Mouse (Mus musculus): ENCODE measurements at regions not wholly inside any gene's neighbourhood (a gene's known extent, or its start where the extent isn't known, plus 50 kb on each side); places are given as distances from the start of the nearest gene placed in this dataset.

- DNase-seq (ENCODE audit: low read depth, low spot score), result no peak
Measured at GRCm38 (mm10) chr13:101305695-101306413, 462.2 kb downstream of the Pik3r1 start.

- no peak for DNase-seq (ENCODE audit: low read depth, low spot score)
Measured at GRCm38 (mm10) chr13:101305063-101305462, 463.0 kb downstream of the Pik3r1 start.

GRCm38 (mm10) chr13:101301361-101301760, 466.7 kb downstream of the Pik3r1 start:
- DNase-seq (ENCODE audit: low read depth, low spot score), result no peak

GRCm38 (mm10) chr13:101289407-101289806, 456.2 kb upstream of the Slc30a5 start:
- DNase-seq (ENCODE audit: low read depth, low spot score), result no peak

- DNase-seq (ENCODE audit: low read depth, low spot score), result no peak
Measured at GRCm38 (mm10) chr13:101287131-101287530, 453.9 kb upstream of the Slc30a5 start.

GRCm38 (mm10) chr13:101286029-101286917, 453.0 kb upstream of the Slc30a5 start:
- no peak for DNase-seq (ENCODE audit: low read depth, low spot score)

- DNase-seq (ENCODE audit: low read depth, low spot score), result no peak
Measured at GRCm38 (mm10) chr13:101278127-101278526, 444.9 kb upstream of the Slc30a5 start.

- DNase-seq (ENCODE audit: low read depth, low spot score), result no peak
Measured at GRCm38 (mm10) chr13:101276766-101277165, 443.5 kb upstream of the Slc30a5 start.

GRCm38 (mm10) chr13:101274470-101275141, 441.4 kb upstream of the Slc30a5 start:
- DNase-seq (ENCODE audit: low read depth, low spot score), result no peak

GRCm38 (mm10) chr13:101273321-101273720, 440.1 kb upstream of the Slc30a5 start:
- no peak for DNase-seq (ENCODE audit: low read depth, low spot score)

GRCm38 (mm10) chr13:101253698-101254468, 420.7 kb upstream of the Slc30a5 start:
- peak; percentile 22 for DNase-seq (ENCODE audit: low read depth, low spot score)

- DNase-seq (ENCODE audit: low read depth, low spot score), result peak; percentile 35
Measured at GRCm38 (mm10) chr13:101249369-101249768, 416.1 kb upstream of the Slc30a5 start.

- peak; percentile 16 for DNase-seq (ENCODE audit: low read depth, low spot score)
Measured at GRCm38 (mm10) chr13:101244326-101244725, 411.1 kb upstream of the Slc30a5 start.

- DNase-seq (ENCODE audit: low read depth, low spot score), result no peak
Measured at GRCm38 (mm10) chr13:101238860-101239259, 405.6 kb upstream of the Slc30a5 start.

- no peak for DNase-seq (ENCODE audit: low read depth, low spot score)
Measured at GRCm38 (mm10) chr13:101237035-101237434, 403.8 kb upstream of the Slc30a5 start.

- no peak for DNase-seq (ENCODE audit: low read depth, low spot score)
Measured at GRCm38 (mm10) chr13:101235846-101236245, 402.6 kb upstream of the Slc30a5 start.

GRCm38 (mm10) chr13:101235110-101235509, 401.9 kb upstream of the Slc30a5 start:
- no peak for DNase-seq (ENCODE audit: low read depth, low spot score)

- DNase-seq (ENCODE audit: low read depth, low spot score), result no peak
Measured at GRCm38 (mm10) chr13:101234550-101234949, 401.3 kb upstream of the Slc30a5 start.

GRCm38 (mm10) chr13:101233843-101234281, 400.6 kb upstream of the Slc30a5 start:
- DNase-seq (ENCODE audit: low read depth, low spot score), result no peak

- DNase-seq (ENCODE audit: low read depth, low spot score), result peak; percentile 8
Measured at GRCm38 (mm10) chr13:101233181-101233842, 400.1 kb upstream of the Slc30a5 start.

- DNase-seq (ENCODE audit: low read depth, low spot score), result no peak
Measured at GRCm38 (mm10) chr13:101229861-101230260, 396.6 kb upstream of the Slc30a5 start.
